Mouse (Mus musculus) forebrain, embryonic 16.5 days (tissue): ENCODE measurements around the gene Invs. TPM values are rescaled to one million over a fixed set of nuclear protein-coding genes. Genes with fewer than 3 reads are reported as not detected.

Experiments used
- ATAC-seq: fragments of 200-750 bp; cut with Nextera tagmentation; 2 replicates; pipeline ENCODE4 v1.8.0; 2017; ENCODE audit warnings: mild to moderate bottlenecking, moderate library complexity
- H3K27ac ChIP-seq: fragments of 300-500 bp; sonication (generic); 2 replicates; pipeline ENCODE4 v1.5.1; 2014; ENCODE audit warnings: low read length, control low read depth
- H3K27me3 ChIP-seq: fragments of 300-500 bp; sonication (generic); replicated peaks from 2 replicates; pipeline ENCODE4 v1.6.1; 2014; ENCODE audit warnings: low read length; ENCODE audit not compliant: control insufficient read depth, insufficient read depth
- H3K36me3 ChIP-seq: fragments of 300-500 bp; sonication (generic); 2 replicates; pipeline ENCODE4 v1.6.1; 2014; ENCODE audit not compliant: control insufficient read depth, insufficient read depth
- H3K4me1 ChIP-seq: fragments of 300-500 bp; sonication (generic); replicated peaks from 2 replicates; pipeline ENCODE4 v1.6.1; 2014; ENCODE audit warnings: low read length; ENCODE audit not compliant: control insufficient read depth, insufficient read depth
- H3K4me2 ChIP-seq: fragments of 300-500 bp; sonication (generic); 2 replicates; pipeline ENCODE4 v1.6.1; 2014; ENCODE audit warnings: mild to moderate bottlenecking, low read length, control low read depth
- H3K4me3 ChIP-seq: fragments of 300-500 bp; sonication (generic); replicated peaks from 2 replicates; pipeline ENCODE4 v1.5.1; 2014; ENCODE audit warnings: mild to moderate bottlenecking, low read length, control low read depth
- H3K9ac ChIP-seq: fragments of 300-500 bp; sonication (generic); replicated peaks from 2 replicates; pipeline ENCODE4 v1.6.1; 2014; ENCODE audit warnings: low read depth, low read length, control low read depth
- H3K9me3 ChIP-seq: fragments of 300-500 bp; sonication (generic); 2 replicates; pipeline ENCODE4 v1.6.1; 2016; ENCODE audit warnings: low read length; ENCODE audit not compliant: control insufficient read depth
- WGBS: fragments of 180-500 bp; shearing (Covaris S2); extraction: QIAGEN DNeasy Blood & Tissue Kit; methylation state at CpG from one replicate; pipeline ENCODE4 v1.1.7; 2014; 5-methylcytosine and 5-hydroxymethylcytosine counted together
- polyA plus RNA-seq: library from polyadenylated mRNA; unstranded; fragments of >200 nt; fragmentation: Nextera tagmentation; extraction: Ambion mirVana; gene quantifications from 2 replicates; pipeline ENCODE4 v1.2.1, GENCODE M21; 2015

The Invs gene
- polyA plus RNA-seq, 1 experiment from 2014 or later: 9.3 TPM

DNA sequence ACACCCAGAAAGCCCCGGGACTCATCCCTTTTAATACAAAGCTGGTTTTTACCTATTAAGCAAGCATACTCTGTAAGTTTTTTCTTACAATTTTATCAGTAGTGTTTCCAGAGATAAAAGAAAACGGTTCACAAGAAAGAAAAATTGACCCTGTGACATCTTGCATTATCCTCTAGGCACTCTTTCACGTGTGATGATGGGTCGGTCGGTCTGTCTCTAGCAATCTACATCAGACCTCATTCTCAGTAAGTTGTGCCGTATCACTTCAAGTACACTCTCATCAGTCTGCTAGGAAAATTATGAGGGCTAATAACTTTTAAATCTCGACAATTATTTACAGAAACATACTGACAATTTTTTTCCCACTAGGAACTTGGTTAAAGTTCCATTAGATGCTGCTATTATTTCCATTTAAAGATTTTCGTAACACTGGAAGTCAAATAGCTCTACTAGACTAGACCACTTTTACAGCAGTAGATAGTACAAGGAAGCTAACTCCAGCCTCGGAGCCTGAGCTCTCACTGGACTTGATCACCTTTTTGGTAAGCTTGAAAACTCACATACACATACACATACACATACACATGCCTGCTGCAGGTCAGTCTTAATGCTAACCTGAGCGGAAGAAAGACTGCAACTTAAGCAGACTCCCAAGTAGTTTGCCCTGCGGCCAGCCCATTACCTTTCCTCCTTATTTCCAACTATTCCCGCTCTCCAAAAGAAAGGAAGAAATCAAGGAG, 192.7 kb downstream of the Invs start:
- H3K9ac ChIP-seq: peak overlapping the region; percentile 89
- WGBS: 16% methylated on average over 12 of the region's 12 CpGs
- peaks cover 9% of the 10 kb centered on the region for H3K36me3 ChIP-seq
- H3K9me3 ChIP-seq: no peaks in the 10 kb centered on the region
- H3K4me2 ChIP-seq: peak overlapping the region; percentile 70
- H3K27ac ChIP-seq: no peak overlapping the region
- peak overlapping the region; percentile 81 for H3K4me3 ChIP-seq
- no peak for ATAC-seq
- no peaks in the 10 kb centered on the region for H3K27me3 ChIP-seq
- H3K4me1 ChIP-seq: peaks cover 18% of the 10 kb centered on the region

DNA sequence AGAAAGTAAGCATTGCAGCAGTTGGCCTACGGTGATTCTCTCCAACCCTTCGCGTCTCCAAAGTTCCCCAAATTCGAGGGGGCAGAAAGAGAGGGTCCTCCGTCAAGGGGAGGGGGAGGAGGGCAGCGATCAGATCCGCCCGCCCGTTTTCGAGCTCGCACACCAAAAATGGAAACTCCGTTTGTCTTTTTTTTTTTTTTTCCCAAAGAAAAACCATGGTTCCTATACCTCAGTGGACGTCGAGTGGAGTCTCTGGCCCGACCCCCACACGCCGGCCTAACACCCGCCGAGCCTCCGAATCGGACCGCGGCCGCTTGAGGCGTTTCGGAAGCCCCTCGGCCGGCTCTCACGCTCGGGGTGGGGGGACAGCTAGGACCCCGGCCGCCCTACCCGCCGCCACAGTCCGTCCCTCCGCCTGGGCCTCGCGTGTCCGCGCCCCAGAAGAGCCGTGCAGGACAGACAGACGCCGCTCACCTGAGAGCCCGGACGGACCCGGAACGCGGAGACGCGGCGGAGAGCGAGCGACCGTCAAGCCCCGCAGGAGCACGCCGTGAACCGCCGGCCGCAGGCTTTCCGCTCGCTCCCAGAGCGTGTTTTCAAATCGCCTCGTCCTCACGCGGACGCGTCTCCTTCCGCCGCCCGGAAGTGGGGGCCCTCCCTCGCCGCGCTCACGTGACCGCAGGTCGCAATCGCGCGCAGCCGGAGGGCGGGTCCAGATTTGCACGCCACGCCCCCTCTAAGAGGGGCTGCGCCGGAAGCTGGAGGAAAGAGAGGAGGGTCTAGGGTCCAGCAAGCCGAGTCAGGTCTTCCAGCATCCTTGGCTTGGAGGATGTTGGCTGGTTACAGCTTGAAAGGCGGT, 193.5 kb downstream of the Invs start, which contains the start of gene Tex10:
Gene Tex10 (minus strand): TSS at position 668 of the 859 bp plus-strand sequence.
- peaks cover 6% of the 10 kb centered on the region for H3K36me3 ChIP-seq
- ATAC-seq: peak; percentile 97
- peaks cover 18% of the 10 kb centered on the region for H3K4me1 ChIP-seq
- H3K9me3 ChIP-seq: no peaks in the 10 kb centered on the region
- H3K4me3 ChIP-seq: peak within 1 kb of the TSS; percentile 81
- H3K27ac ChIP-seq: peak within 1 kb of the TSS; percentile 42; the same call in 1 of the 2 replicates
- H3K4me2 ChIP-seq: peak within 1 kb of the TSS; percentile 70
- peak within 1 kb of the TSS; percentile 89 for H3K9ac ChIP-seq
- H3K27me3 ChIP-seq: no peaks in the 10 kb centered on the region
- under 1% methylated on average over 89 of the region's 89 CpGs for WGBS

DNA sequence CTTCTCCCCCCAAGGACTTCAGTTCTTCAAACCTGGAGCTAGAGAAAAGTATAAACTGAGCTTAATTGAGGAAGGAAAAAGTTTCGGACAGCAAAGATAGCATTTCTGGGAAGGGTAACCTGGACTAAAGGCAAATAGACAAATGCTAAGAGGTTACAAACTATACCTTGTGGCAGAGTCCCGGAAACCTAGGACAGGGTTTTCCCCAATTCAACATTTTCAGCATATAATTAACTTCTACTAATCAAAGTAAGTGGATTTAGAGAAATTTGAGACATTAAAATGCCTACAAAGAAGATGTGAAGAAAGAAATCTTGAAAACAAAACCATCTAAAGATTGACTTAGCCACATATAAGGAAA, 194.1 kb downstream of the Invs start:
- H3K4me2 ChIP-seq: peak overlapping the region; percentile 70
- H3K4me1 ChIP-seq: peaks cover 18% of the 10 kb centered on the region
- H3K9me3 ChIP-seq: peaks cover 2% of the 10 kb centered on the region
- no peak overlapping the region for H3K27ac ChIP-seq
- no peak overlapping the region for H3K9ac ChIP-seq
- peaks cover under 1% of the 10 kb centered on the region; the same call in 1 of the 2 replicates for H3K36me3 ChIP-seq
- ATAC-seq: no peak; the same call in 1 of the 2 replicates
- H3K4me3 ChIP-seq: peak overlapping the region; percentile 81
- WGBS: 80% methylated on average over 2 of the region's 2 CpGs
- no peaks in the 10 kb centered on the region for H3K27me3 ChIP-seq

DNA sequence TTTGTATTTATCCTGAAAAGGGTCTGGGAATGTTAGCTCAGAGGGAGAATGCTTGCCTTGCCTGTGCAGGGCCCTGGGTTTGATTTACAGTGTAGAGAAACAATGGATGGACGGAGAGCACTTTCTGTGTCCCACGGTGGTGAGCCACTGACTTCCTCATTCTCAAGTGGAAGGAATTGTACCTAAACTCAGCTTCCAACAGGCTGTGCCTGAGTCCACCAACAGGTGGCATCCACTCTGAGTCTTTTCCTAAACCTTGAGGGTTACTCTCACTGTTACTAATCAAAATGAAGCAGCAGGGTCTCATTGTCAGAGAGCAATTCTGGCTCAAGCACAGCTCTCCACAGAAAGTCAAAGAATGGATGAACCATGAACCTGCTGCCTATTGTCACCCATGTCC, 201.7 kb downstream of the Invs start:
- H3K27ac ChIP-seq: no peak overlapping the region
- no peak for ATAC-seq
- no peaks in the 10 kb centered on the region for H3K27me3 ChIP-seq
- H3K4me1 ChIP-seq: no peaks in the 10 kb centered on the region
- no peaks in the 10 kb centered on the region for H3K36me3 ChIP-seq
- H3K9me3 ChIP-seq: peaks cover 4% of the 10 kb centered on the region
- H3K4me3 ChIP-seq: no peak overlapping the region
- no peak overlapping the region for H3K4me2 ChIP-seq
- H3K9ac ChIP-seq: no peak overlapping the region
- WGBS: 30% methylated on average over 2 of the region's 2 CpGs

Other genes with a start within 250 kb of the Invs start
- gene Nr4a3, start 234.6 kb upstream of the Invs start, polyA plus RNA-seq: 7.7 and 8.8 TPM in 2 replicates
- gene Stx17, start 154.8 kb upstream of the Invs start, polyA plus RNA-seq: 19.6 and 21.2 TPM in 2 replicates
- 65.4 and 76.3 TPM in 2 replicates for gene Erp44, start 202 bp upstream of the Invs start, polyA plus RNA-seq
- gene Tex10, start 193.7 kb downstream of the Invs start, polyA plus RNA-seq: 45.5 and 46.2 TPM in 2 replicates